Mouse (Mus musculus) cerebellum, postnatal 36 days (tissue): ENCODE results near the gene Btbd18.

Source experiments
- DNase-seq, 2 experiments: peaks; one replicate each; pipeline ENCODE4 v3.0.0; 2021 to 2022; ENCODE audit warnings: mixed read lengths in 2 of 2

Btbd18 gene

GRCm38 (mm10) chr2:84705295-84705694 is 46.4 kb downstream of the Btbd18 start:
- no peak for DNase-seq

DNA sequence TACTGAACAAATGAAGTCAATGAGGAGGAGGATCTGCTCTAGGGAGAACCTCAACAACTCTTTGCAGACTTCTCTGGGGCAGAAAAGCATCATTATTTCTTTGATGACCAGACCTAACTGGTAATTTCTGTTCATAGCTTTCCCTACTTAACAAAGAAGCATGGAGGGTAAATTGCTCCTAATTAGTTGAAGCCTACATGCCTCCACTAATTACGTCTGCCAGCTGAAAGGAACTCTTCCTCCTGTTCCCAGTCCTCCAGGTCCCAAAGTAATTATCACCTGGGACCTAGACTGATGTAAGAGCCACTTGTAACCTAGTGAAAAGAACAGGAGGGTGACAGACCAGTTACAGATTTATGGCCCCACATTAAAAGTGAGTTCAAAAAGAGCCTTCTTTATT is 48.6 kb downstream of the Btbd18 start:
- DNase-seq = no peak

DNA sequence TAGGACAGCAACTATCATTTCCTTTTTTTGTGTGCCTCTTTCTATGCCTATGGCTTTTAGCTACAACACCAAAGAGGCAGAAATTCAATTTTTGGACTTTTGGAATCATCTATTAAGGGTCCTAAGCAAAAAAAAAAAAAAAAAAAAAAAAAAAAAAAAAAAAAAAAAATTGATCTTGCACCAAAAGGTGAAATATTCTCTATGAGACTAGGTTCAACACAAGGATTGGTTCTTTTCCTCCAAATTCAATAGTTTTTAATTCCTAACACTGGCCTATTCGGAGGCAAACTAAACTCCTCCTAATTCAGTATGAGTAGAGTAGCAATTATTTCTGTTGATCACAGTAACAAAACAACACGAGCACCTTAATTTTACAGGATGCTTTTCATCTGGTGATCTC is 53.0 kb downstream of the Btbd18 start:
- no peak for DNase-seq

DNA sequence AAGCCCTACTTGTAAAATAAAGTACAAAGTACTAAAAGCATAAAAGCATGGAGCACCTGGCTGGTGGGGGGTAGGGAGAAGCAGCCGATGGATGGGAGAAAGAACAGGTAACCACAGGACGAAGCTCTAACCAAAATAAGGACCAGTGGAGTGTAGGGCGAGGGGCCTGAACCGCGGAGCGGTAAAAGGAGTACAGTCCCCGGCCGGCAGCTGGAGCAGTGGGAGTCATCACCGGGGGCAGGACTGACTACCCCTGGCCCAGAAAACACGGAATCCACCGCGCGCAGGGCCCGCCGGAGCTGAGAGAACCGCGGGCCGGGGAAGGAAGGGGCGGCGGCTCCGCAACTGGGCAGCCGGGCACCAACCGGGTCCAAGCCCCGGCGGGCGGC is 55.5 kb downstream of the Btbd18 start:
- no peak for DNase-seq

GRCm38 (mm10) chr2:84714811-84715561 is 56.1 kb downstream of the Btbd18 start, which contains the start of gene Zdhhc5:
Gene Zdhhc5, minus strand, starts transcription at chr2:84715180.
- DNase-seq = peak; percentile 98 to 99

- DNase-seq = peak; percentile 74 to 75
Observed at GRCm38 (mm10) chr2:84715562-84716361, 56.9 kb downstream of the Btbd18 start.

GRCm38 (mm10) chr2:84716423-84717355 is 57.8 kb downstream of the Btbd18 start:
- peak in 1 of 2 experiments; percentile 21 for DNase-seq

- DNase-seq = no peak
Observed at GRCm38 (mm10) chr2:84717357-84717756, 58.5 kb downstream of the Btbd18 start.
